Mouse (Mus musculus) embryonic facial prominence, embryonic 13.5 days (tissue): Measurements from ENCODE around the gene Vamp8. TPM values are rescaled to one million over a fixed set of nuclear protein-coding genes. Genes with fewer than 3 reads are reported as not detected.

ENCODE experiments used
- ATAC-seq: fragments of 200-750 bp; cut with Nextera tagmentation; 2 replicates; pipeline ENCODE4 v1.8.0; 2017; ENCODE audit warnings: low read depth; ENCODE audit not compliant: insufficient number of reproducible peaks, insufficient read depth, low FRiP score, low TSS enrichment
- H3K27ac ChIP-seq: fragments of 300-500 bp; sonication (generic); 2 replicates; pipeline ENCODE4 v1.5.1; 2015; ENCODE audit warnings: moderate library complexity, mild to moderate bottlenecking, inconsistent platforms
- H3K27me3 ChIP-seq: fragments of 300-500 bp; sonication (generic); 2 replicates; pipeline ENCODE4 v1.6.1; 2015; ENCODE audit warnings: mild to moderate bottlenecking, inconsistent platforms
- H3K36me3 ChIP-seq: fragments of 300-500 bp; sonication (generic); 2 replicates; pipeline ENCODE4 v1.6.1; 2015; ENCODE audit warnings: mild to moderate bottlenecking, inconsistent platforms
- H3K4me1 ChIP-seq: fragments of 300-500 bp; sonication (generic); 2 replicates; pipeline ENCODE4 v1.6.1; 2015; ENCODE audit warnings: inconsistent platforms
- H3K4me2 ChIP-seq: fragments of 300-500 bp; sonication (generic); 2 replicates; pipeline ENCODE4 v1.6.1; 2015; ENCODE audit warnings: moderate library complexity, mild to moderate bottlenecking, inconsistent platforms
- H3K4me3 ChIP-seq: fragments of 300-500 bp; sonication (generic); 2 replicates; pipeline ENCODE4 v1.5.1; 2015; ENCODE audit warnings: mild to moderate bottlenecking, inconsistent platforms
- H3K9ac ChIP-seq: fragments of 300-500 bp; sonication (generic); 2 replicates; pipeline ENCODE4 v1.6.1; 2015; ENCODE audit warnings: mild to moderate bottlenecking, inconsistent platforms
- H3K9me3 ChIP-seq: fragments of 300-500 bp; sonication (generic); 2 replicates; pipeline ENCODE4 v1.6.1; 2016; ENCODE audit warnings: inconsistent platforms
- WGBS: fragments of 180-500 bp; shearing (Covaris S2); methylation state at CpG from one replicate; pipeline ENCODE4 v1.1.7; 2015; ENCODE audit warnings: mixed read lengths; 5-methylcytosine and 5-hydroxymethylcytosine counted together
- polyA plus RNA-seq: library from polyadenylated mRNA; unstranded; fragments of >200 nt; fragmentation: Nextera tagmentation; extraction: Ambion mirVana; gene quantifications from 2 replicates; pipeline ENCODE4 v1.2.1, GENCODE M21; 2015

Vamp8 gene
- polyA plus RNA-seq, 1 experiment from 2014 or later, result 135 TPM

DNA sequence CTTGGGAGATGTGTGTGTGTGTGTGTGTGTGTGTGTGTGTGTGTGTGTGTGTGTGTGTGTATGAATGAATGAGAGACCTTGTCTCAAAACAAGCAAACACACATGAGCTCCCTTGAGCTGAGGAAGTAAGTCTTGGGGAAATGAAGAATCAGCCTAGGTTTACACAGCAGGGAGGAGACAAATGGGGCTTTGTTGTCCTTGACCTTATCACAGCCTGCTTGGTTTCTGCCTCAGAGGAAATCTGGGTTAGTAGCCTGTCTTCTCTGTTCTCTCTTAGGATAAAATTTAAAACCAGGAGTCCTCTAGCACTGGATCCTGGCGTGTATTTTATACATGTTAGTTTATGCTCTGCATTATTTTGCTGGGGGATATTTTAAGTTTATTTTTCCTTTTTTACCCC, 29.3 kb upstream of the Vamp8 start:
- WGBS, result 67% methylated on average over 1 of the region's 1 CpGs

DNA sequence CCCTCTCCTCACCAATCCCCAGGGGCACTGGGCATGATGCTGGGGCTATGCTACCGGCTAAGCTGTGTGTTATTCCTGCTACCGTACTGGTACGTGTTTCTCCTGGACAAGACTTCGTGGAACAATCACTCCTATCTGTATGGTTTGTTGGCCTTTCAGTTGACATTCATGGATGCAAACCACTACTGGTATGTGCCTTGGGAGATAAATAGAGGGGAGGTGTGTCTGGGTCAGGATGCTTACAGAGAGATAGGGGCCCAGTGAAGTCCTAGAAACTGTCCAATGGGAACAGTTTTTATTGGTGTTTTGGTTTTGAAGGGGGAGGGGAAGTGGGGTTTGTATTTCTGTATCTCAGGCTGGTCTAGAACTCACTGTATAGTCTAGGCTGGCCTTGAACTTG, 27.8 kb upstream of the Vamp8 start:
- Histone ChIP-seq H3K27me3 (no peaks in the 10 kb centered on the region), H3K4me2 (no peak overlapping the region), H3K4me3 (no peak overlapping the region), H3K9ac (no peak overlapping the region), H3K36me3 (peaks cover 67% of the 10 kb centered on the region), H3K9me3 (no peaks in the 10 kb centered on the region), H3K4me1 (peaks cover 24% of the 10 kb centered on the region), H3K27ac (no peak overlapping the region)
- 92% methylated on average over 4 of the region's 4 CpGs for WGBS
- no peak for ATAC-seq

More for the DNA sequence above, 29.3 kb upstream of the Vamp8 start:
- no peaks in the 10 kb centered on the region for H3K27me3 ChIP-seq
- peaks cover 16% of the 10 kb centered on the region for H3K4me1 ChIP-seq
- no peak overlapping the region for H3K27ac ChIP-seq
- H3K9me3 ChIP-seq, result no peaks in the 10 kb centered on the region
- no peak overlapping the region for H3K9ac ChIP-seq
- no peak overlapping the region for H3K4me3 ChIP-seq
- no peak overlapping the region for H3K4me2 ChIP-seq
- ATAC-seq, result no peak
- peaks cover 82% of the 10 kb centered on the region for H3K36me3 ChIP-seq

DNA sequence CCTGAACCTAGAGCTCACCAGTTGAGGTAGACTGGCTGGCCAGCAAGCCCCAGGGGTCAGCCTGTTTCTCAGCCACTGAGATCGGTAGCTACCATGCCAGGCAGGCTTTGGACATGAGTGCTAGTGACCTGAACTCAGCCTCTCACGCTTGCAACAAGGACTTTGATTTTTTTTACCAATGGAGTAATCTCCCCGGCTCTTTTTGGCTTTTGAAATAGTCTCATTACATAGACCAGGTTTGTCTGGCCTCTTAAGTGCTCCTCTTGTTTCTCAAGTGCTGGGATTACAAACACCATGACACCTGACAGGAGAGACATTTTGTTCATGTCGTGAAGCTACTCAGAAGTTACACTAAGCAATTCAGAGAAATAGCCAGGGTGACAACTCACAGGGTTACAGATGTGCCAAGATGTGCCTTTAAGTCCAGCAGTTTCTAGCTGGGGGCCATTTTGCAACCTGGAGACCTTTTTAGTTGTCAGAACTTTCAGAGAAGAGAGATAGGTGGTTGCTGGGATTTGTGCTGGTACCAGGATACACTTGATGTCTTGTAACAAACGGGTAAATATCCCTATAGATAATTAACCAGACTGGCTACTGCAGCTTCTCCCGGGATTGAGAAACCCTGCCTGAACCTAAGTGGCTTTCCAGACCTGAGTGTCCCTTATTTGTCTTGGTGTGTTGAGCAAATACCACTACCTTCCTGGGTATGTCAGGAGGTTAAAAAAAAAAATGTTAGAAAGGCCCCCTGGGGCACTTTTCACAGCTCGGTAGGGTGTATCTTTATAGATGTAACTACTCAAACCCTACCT, 25.7 kb upstream of the Vamp8 start:
- H3K4me2 ChIP-seq, result peak overlapping the region; percentile 77; the same call in 1 of the 2 replicates
- H3K27me3 ChIP-seq, result no peaks in the 10 kb centered on the region
- 0 out of 2 replicates have a peak overlapping the region, but pooled peaks have one; percentile 17 for H3K9ac ChIP-seq
- no peak overlapping the region for H3K27ac ChIP-seq
- H3K4me3 ChIP-seq, result no peak overlapping the region
- H3K4me1 ChIP-seq, result peaks cover 24% of the 10 kb centered on the region
- no peak for ATAC-seq
- WGBS, result 80% methylated on average over 7 of the region's 7 CpGs
- no peaks in the 10 kb centered on the region for H3K9me3 ChIP-seq
- peaks cover 46% of the 10 kb centered on the region for H3K36me3 ChIP-seq

DNA sequence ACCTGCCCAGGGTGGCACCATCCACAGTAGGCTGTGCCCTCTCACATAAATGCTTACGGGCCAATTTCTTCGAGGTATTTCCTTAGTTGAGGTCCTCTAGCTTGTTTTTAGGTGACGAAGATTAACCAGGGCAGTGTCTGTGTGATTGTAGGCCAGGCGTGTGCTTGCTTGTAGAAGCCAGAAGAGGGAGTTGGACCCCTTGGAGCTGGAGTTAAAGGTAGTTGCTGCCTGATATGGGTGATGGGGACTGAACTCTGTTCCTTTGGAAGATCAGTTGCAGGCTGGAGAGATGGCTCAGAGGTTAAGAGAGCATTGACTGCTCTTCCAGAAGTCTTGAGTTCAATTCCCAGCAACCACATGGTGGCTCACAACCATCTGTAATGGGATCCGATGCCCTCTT, 24.7 kb upstream of the Vamp8 start:
- Histone ChIP-seq H3K9me3 (no peaks in the 10 kb centered on the region), H3K27me3 (no peaks in the 10 kb centered on the region), H3K36me3 (peaks cover 36% of the 10 kb centered on the region), H3K4me1 (peaks cover 24% of the 10 kb centered on the region), H3K4me3 (peak overlapping the region; percentile 86), H3K9ac (peak overlapping the region; percentile 93), H3K4me2 (peak overlapping the region; percentile 77), H3K27ac (no peak overlapping the region)
- WGBS, result 87% methylated on average over 5 of the region's 5 CpGs
- ATAC-seq, result no peak

- 1% methylated on average over 33 of the region's 33 CpGs for WGBS
- no peaks in the 10 kb centered on the region for H3K9me3 ChIP-seq
- ATAC-seq, result peak; percentile 96
- H3K27me3 ChIP-seq, result no peaks in the 10 kb centered on the region
- peaks cover 28% of the 10 kb centered on the region for H3K36me3 ChIP-seq
- H3K4me2 ChIP-seq, result peak within 1 kb of the TSS; percentile 77
- H3K9ac ChIP-seq, result peak within 1 kb of the TSS; percentile 93
- H3K4me3 ChIP-seq, result peak within 1 kb of the TSS; percentile 86
- peaks cover 24% of the 10 kb centered on the region for H3K4me1 ChIP-seq
- peak within 1 kb of the TSS; percentile 66 for H3K27ac ChIP-seq
Measured at GRCm38 (mm10) chr6:72414076-72414756, 23.7 kb upstream of the Vamp8 start, which contains the start of gene Ggcx. Gene Ggcx, plus strand, starts transcription at chr6:72414308.

- no peak overlapping the region for H3K4me2 ChIP-seq
- H3K4me3 ChIP-seq, result no peak overlapping the region
- peak overlapping the region; percentile 52 for H3K9ac ChIP-seq
- no peak overlapping the region for H3K27ac ChIP-seq
- WGBS, result 76% methylated on average over 7 of the region's 7 CpGs
- no peak for ATAC-seq
- no peaks in the 10 kb centered on the region for H3K9me3 ChIP-seq
- no peaks in the 10 kb centered on the region for H3K27me3 ChIP-seq
- H3K4me1 ChIP-seq, result peaks cover 15% of the 10 kb centered on the region
- no peaks in the 10 kb centered on the region for H3K36me3 ChIP-seq
Measured at GRCm38 (mm10) chr6:72410518-72410917, 20.0 kb upstream of the Vamp8 start.

DNA sequence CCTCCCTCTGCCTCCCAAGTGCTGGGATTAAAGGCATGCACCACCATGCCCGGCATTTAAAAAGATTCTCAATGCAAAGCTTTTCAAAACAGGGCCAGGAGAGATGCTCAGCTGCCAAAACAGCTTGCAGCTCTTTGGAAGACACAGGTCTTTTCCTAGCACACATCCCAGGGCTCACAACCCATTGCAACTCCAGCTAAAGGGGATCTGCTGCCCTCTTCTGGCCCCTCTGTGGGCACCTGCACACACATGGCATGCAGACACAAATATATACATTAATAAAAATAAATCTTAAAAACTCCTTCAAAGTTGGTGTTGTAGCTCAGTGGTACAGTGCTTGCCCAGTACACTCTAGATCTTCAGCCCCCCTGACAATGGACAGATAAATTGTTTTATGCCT, 19.5 kb upstream of the Vamp8 start:
- Histone ChIP-seq H3K36me3 (no peaks in the 10 kb centered on the region), H3K27me3 (no peaks in the 10 kb centered on the region), H3K4me2 (no peak overlapping the region), H3K4me1 (peaks cover 10% of the 10 kb centered on the region), H3K9ac (no peak overlapping the region), H3K4me3 (no peak overlapping the region), H3K9me3 (no peaks in the 10 kb centered on the region), H3K27ac (no peak overlapping the region)
- ATAC-seq, result no peak
- WGBS, result 33% methylated on average over 1 of the region's 1 CpGs

GRCm38 (mm10) chr6:72409567-72409966, 19.1 kb upstream of the Vamp8 start:
- Histone ChIP-seq H3K4me3 (no peak overlapping the region), H3K4me1 (peaks cover 6% of the 10 kb centered on the region), H3K9ac (no peak overlapping the region), H3K9me3 (no peaks in the 10 kb centered on the region), H3K4me2 (no peak overlapping the region), H3K36me3 (no peaks in the 10 kb centered on the region), H3K27ac (no peak overlapping the region), H3K27me3 (no peaks in the 10 kb centered on the region)
- 14% methylated on average over 3 of the region's 3 CpGs for WGBS
- ATAC-seq, result no peak

DNA sequence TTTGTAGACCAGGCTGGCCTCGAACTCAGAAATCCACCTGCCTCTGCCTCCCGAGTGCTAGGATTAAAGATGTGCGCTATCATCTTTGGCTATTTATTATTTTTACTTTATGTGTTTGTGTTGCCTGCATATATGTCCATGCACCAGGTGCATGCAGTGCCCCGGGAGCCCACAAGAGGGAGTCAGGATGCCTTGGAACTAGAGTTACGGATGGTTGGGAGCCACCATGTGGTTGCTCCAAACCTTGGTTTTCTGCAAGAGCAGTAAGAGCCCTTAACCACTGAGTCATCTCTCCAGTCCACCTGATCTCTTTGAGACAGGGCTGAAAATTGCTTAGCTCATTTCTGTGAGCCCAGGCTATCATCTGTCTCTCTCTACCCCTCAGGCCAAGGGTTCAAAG, 16.6 kb upstream of the Vamp8 start:
- no peak overlapping the region for H3K9ac ChIP-seq
- H3K27ac ChIP-seq, result no peak overlapping the region
- no peaks in the 10 kb centered on the region for H3K9me3 ChIP-seq
- 1% methylated on average over 5 of the region's 5 CpGs for WGBS
- ATAC-seq, result no peak
- H3K4me2 ChIP-seq, result no peak overlapping the region
- no peaks in the 10 kb centered on the region for H3K27me3 ChIP-seq
- H3K4me1 ChIP-seq, result no peaks in the 10 kb centered on the region
- no peak overlapping the region for H3K4me3 ChIP-seq
- H3K36me3 ChIP-seq, result no peaks in the 10 kb centered on the region

GRCm38 (mm10) chr6:72405356-72405755, 14.9 kb upstream of the Vamp8 start:
- WGBS, result 74% methylated on average over 7 of the region's 7 CpGs

DNA sequence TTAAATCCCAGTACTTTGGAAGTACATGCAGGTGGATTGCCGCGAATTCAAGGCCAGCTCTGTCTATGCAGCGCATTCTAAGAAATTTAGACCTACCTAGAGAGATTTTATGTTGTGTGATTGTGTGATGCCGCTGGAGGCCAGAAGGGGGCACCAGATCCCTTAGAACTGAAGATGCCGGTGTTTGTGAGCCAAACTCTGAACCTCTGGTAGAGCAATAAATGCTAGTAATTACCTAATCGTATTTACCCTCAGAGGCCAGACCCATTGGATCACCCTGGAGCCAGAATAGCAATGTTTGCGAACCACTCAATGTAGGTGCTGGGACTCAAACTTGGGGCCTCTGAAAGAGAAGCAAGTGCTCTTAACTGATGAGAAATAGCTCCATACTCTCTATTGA, 11.4 kb upstream of the Vamp8 start:
- H3K4me2 ChIP-seq, result no peak overlapping the region
- no peak for ATAC-seq
- H3K9ac ChIP-seq, result no peak overlapping the region
- no peaks in the 10 kb centered on the region for H3K4me1 ChIP-seq
- H3K36me3 ChIP-seq, result no peaks in the 10 kb centered on the region
- no peak overlapping the region for H3K4me3 ChIP-seq
- 18% methylated on average over 7 of the region's 7 CpGs for WGBS
- no peak overlapping the region for H3K27ac ChIP-seq
- H3K27me3 ChIP-seq, result no peaks in the 10 kb centered on the region
- no peaks in the 10 kb centered on the region for H3K9me3 ChIP-seq

More at GRCm38 (mm10) chr6:72405356-72405755, 14.9 kb upstream of the Vamp8 start:
- H3K4me3 ChIP-seq, result no peak overlapping the region
- no peaks in the 10 kb centered on the region for H3K36me3 ChIP-seq
- H3K4me1 ChIP-seq, result no peaks in the 10 kb centered on the region
- H3K9ac ChIP-seq, result no peak overlapping the region
- no peak for ATAC-seq
- H3K27ac ChIP-seq, result no peak overlapping the region
- H3K4me2 ChIP-seq, result no peak overlapping the region
- no peaks in the 10 kb centered on the region for H3K9me3 ChIP-seq
- H3K27me3 ChIP-seq, result no peaks in the 10 kb centered on the region

DNA sequence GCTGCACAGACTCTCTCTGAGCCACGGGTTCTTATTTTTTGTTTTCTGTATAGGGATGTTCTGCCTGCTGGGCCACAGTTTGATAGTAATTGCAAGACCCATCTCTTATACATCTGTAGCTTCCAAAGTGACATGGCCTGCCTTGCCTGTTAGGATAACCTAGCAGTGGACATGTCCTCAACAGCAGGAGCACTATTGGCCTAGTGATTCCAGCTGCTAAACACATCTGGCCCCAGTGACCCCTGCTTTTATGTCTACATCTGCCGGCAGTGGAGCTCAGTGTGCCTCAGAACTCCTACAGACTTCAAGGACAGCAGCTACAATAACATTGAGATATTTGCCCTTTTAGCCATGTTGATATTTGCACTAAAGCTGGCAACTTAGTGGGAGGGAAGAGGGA, 9.5 kb upstream of the Vamp8 start:
- WGBS, result 56% methylated on average over 2 of the region's 2 CpGs
- ATAC-seq, result no peak
- Histone ChIP-seq H3K9me3 (no peaks in the 10 kb centered on the region), H3K4me1 (no peaks in the 10 kb centered on the region), H3K4me2 (no peak overlapping the region), H3K36me3 (no peaks in the 10 kb centered on the region), H3K27ac (no peak overlapping the region), H3K9ac (no peak overlapping the region), H3K27me3 (no peaks in the 10 kb centered on the region), H3K4me3 (no peak overlapping the region)
